Mouse (Mus musculus) myocyte (in vitro differentiated cells): ENCODE results near the gene Surf4. TPM values are rescaled to one million over a fixed set of nuclear protein-coding genes. Genes with fewer than 3 reads are reported as not detected.

ENCODE experiments used
- H3K27me3 ChIP-seq: one replicate; pipeline ENCODE4 v1.6.1; 2011; ENCODE audit not compliant: control insufficient read depth, insufficient read depth, insufficient read length
- H3K36me3 ChIP-seq: one replicate; pipeline ENCODE4 v1.6.1; 2011; ENCODE audit not compliant: control insufficient read depth, insufficient read depth
- H3K4me2 ChIP-seq: one replicate; pipeline ENCODE4 v1.6.1; 2011; ENCODE audit warnings: low read depth, control low read depth
- H3K4me3 ChIP-seq: one replicate; pipeline ENCODE4 v1.5.1; 2011; ENCODE audit warnings: mild to moderate bottlenecking, control low read depth, moderate library complexity
- H3K79me2 ChIP-seq: one replicate; pipeline ENCODE4 v1.6.1; 2011; ENCODE audit not compliant: control insufficient read depth, insufficient read depth
- H3ac ChIP-seq: one replicate; pipeline ENCODE4 v1.6.1; 2011; ENCODE audit not compliant: control insufficient read depth, insufficient read length
- CEBPB ChIP-seq: IDR thresholded peaks from 2 replicates; pipeline ENCODE4 v1.6.1; 2011; ENCODE audit warnings: mild to moderate bottlenecking, moderate library complexity; ENCODE audit not compliant: poor library complexity, insufficient read depth, severe bottlenecking
- E2F4 ChIP-seq: IDR thresholded peaks from one replicate; pipeline ENCODE4 v1.6.1; 2011; ENCODE audit warnings: mild to moderate bottlenecking, control low read depth, moderate library complexity; ENCODE audit not compliant: insufficient read depth
- MAX ChIP-seq: IDR thresholded peaks from one replicate; pipeline ENCODE4 v1.6.1; 2011; ENCODE audit warnings: low read depth, mild to moderate bottlenecking, control low read depth
- MYOD1 ChIP-seq, 3 experiments: IDR thresholded peaks; one replicate each; pipeline ENCODE4 v1.6.1; 2011; ENCODE audit warnings: control low read depth in 2 of 3, low read depth in 2 of 3, mild to moderate bottlenecking in 2 of 3, moderate library complexity in 1 of 3; ENCODE audit not compliant: insufficient read length in 2 of 3, control insufficient read depth in 1 of 3
- MYOG ChIP-seq, 3 experiments: IDR thresholded peaks; one replicate each; pipeline ENCODE4 v1.6.1; 2011; ENCODE audit warnings: control low read depth in 2 of 3, low read depth in 2 of 3, mild to moderate bottlenecking in 2 of 3; ENCODE audit not compliant: insufficient read length in 2 of 3, control insufficient read depth in 1 of 3, insufficient read depth in 1 of 3
- POLR2A ChIP-seq: IDR thresholded peaks from one replicate; pipeline ENCODE4 v1.6.1; 2011; ENCODE audit warnings: low read depth, mild to moderate bottlenecking, control low read depth, moderate library complexity; ENCODE audit not compliant: insufficient read length
- POLR2AphosphoS2 ChIP-seq: IDR thresholded peaks from one replicate; pipeline ENCODE4 v1.6.1; 2011; ENCODE audit warnings: low read depth, control low read depth; ENCODE audit not compliant: insufficient read length
- REST ChIP-seq: IDR thresholded peaks from one replicate; pipeline ENCODE4 v1.6.1; 2011; ENCODE audit warnings: mild to moderate bottlenecking, control low read depth, moderate library complexity; ENCODE audit not compliant: insufficient read depth, insufficient read length
- SRF ChIP-seq: IDR thresholded peaks from one replicate; pipeline ENCODE4 v1.6.1; 2011; ENCODE audit warnings: low read depth; ENCODE audit not compliant: control insufficient read depth, insufficient read length
- TCF12 ChIP-seq: IDR thresholded peaks from one replicate; pipeline ENCODE4 v1.6.1; 2011; ENCODE audit warnings: mild to moderate bottlenecking, control low read depth; ENCODE audit not compliant: poor library complexity, insufficient read depth, severe bottlenecking
- TCF3 ChIP-seq: IDR thresholded peaks from one replicate; pipeline ENCODE4 v1.6.1; 2011; ENCODE audit warnings: low read depth, control low read depth; ENCODE audit not compliant: insufficient read length
- USF1 ChIP-seq: IDR thresholded peaks from one replicate; pipeline ENCODE4 v1.6.1; 2011; ENCODE audit warnings: low read depth, mild to moderate bottlenecking, control low read depth, moderate library complexity
- polyA plus RNA-seq: library from polyadenylated mRNA; unstranded; fragments of >200 nt; fragmentation: generic; extraction: Trizol; gene quantifications from one replicate; pipeline ENCODE4 v1.2.1, GENCODE M21; 2012; ENCODE audit warnings: missing spikeins

Surf4 gene
- polyA plus RNA-seq, 1 experiment, result 173 TPM

DNA sequence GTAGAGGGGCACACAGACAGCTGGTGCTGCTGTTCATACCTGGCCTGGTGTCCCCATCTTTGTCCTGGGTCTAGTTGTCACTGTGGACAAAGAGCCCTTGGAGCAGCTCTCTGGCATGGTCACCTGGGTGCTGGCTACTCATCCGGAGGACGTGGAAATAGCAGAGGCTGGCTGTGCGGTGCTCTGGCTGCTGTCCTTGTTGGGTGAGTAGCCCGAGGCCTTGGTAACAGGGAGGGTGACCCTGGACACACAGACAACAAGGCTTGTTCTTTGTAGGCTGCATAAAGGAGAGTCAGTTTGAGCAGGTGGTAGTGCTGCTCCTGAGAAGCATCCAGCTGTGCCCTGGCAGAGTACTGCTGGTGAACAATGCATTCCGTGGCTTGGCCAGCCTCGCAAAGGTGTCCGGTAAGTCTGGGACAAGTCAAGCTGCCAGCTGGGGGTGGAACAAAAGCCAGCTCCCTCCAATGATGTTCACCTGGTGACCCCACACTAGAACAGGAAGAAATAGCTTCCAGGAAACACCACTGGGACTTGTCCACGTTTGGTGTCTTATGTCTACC, 17.7 kb upstream of the Surf4 start:
- H3K4me3 ChIP-seq, result no peak overlapping the region
- H3K36me3 ChIP-seq, result peaks cover 15% of the 10 kb centered on the region
- TF ChIP-seq MYOD1 (IDR thresholded peaks at IDR 0.05; ENCODE audit: control insufficient read depth in 1 of 3, insufficient read length in 2 of 3, low read depth in 2 of 3), result no peak
- peak; percentile 63 for TF ChIP-seq POLR2AphosphoS2
- no peaks in the 10 kb centered on the region for H3K79me2 ChIP-seq
- no peak overlapping the region for H3K4me2 ChIP-seq
- no peak overlapping the region for H3ac ChIP-seq
- H3K27me3 ChIP-seq, result no peaks in the 10 kb centered on the region

DNA sequence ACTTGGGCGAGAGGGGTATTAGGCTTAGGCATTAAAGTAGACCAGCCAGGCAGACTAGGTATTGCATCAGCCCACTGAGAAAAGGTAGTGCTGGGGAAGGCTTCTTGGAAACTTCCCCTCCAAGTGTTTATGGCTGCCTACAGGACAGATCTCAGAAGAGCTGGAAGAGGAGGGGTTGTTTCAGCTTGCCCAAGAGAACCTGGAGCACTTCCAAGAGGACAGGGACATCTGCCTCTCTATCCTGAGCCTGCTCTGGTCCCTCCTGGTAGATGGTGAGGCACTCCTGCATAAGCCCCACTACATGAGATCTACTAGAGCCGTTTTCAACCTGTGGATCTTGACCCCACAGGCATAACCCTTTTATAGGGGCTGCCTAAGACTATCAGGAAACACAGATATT, 16.7 kb upstream of the Surf4 start:
- no peak overlapping the region for H3K4me3 ChIP-seq
- H3K4me2 ChIP-seq, result no peak overlapping the region
- no peak overlapping the region for H3ac ChIP-seq
- H3K36me3 ChIP-seq, result peaks cover 5% of the 10 kb centered on the region
- H3K79me2 ChIP-seq, result no peaks in the 10 kb centered on the region
- H3K27me3 ChIP-seq, result no peaks in the 10 kb centered on the region
- TF ChIP-seq CEBPB (no peak), POLR2AphosphoS2 (no peak)

- no peak for TF ChIP-seq REST
- TF ChIP-seq TCF12, result no peak
- no peak for TF ChIP-seq CEBPB
- TF ChIP-seq MYOG (IDR thresholded peaks at IDR 0.05; ENCODE audit: control insufficient read depth in 1 of 3, insufficient read depth in 1 of 3, insufficient read length in 2 of 3, low read depth in 2 of 3), result no peak
- no peak for TF ChIP-seq SRF
- TF ChIP-seq POLR2A, result no peak
- TF ChIP-seq MYOD1 (IDR thresholded peaks at IDR 0.05; ENCODE audit: control insufficient read depth in 1 of 3, insufficient read length in 2 of 3, low read depth in 2 of 3), result no peak
- H3ac ChIP-seq, result no peak overlapping the region
- H3K79me2 ChIP-seq, result no peaks in the 10 kb centered on the region
- H3K4me2 ChIP-seq, result no peak overlapping the region
- H3K27me3 ChIP-seq, result peaks cover 14% of the 10 kb centered on the region
- no peak overlapping the region for H3K4me3 ChIP-seq
- H3K36me3 ChIP-seq, result no peaks in the 10 kb centered on the region
Measured at GRCm38 (mm10) chr2:26943253-26943652, 9.5 kb upstream of the Surf4 start.

DNA sequence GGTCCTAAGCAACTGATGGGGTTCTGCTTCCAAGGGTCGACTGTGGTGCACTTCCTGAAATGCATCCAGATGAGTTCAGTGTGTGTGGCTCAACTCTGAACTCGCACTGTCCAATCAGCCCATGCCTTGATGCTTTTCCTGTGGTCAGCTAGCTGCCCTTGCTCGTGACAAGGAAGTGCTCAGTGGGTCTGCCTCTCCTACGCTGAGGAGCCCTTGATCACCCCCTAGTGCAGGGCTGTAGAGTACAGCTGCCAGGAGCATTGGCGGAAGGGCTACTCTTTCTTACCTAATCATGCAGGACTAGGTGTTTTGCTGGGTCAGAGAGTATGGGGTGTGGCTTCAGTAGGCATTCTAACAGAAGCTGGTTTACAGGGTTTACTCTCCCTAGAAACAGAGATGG, 7.8 kb upstream of the Surf4 start:
- H3K36me3 ChIP-seq, result no peaks in the 10 kb centered on the region
- H3ac ChIP-seq, result no peak overlapping the region
- TF ChIP-seq POLR2AphosphoS2 (no peak), E2F4 (no peak), MYOG (IDR thresholded peaks at IDR 0.05; ENCODE audit: control insufficient read depth in 1 of 3, insufficient read depth in 1 of 3, insufficient read length in 2 of 3, low read depth in 2 of 3) (no peak), MYOD1 (IDR thresholded peaks at IDR 0.05; ENCODE audit: control insufficient read depth in 1 of 3, insufficient read length in 2 of 3, low read depth in 2 of 3) (no peak), POLR2A (no peak), MAX (no peak), TCF12 (no peak), USF1 (no peak), REST (no peak), SRF (no peak)
- no peak overlapping the region for H3K4me3 ChIP-seq
- no peak overlapping the region for H3K4me2 ChIP-seq
- H3K27me3 ChIP-seq, result peaks cover 14% of the 10 kb centered on the region
- no peaks in the 10 kb centered on the region for H3K79me2 ChIP-seq

GRCm38 (mm10) chr2:26936425-26936824, 2.7 kb upstream of the Surf4 start:
- Histone ChIP-seq H3ac (no peak overlapping the region), H3K4me2 (no peak overlapping the region), H3K4me3 (no peak overlapping the region), H3K27me3 (peaks cover 11% of the 10 kb centered on the region), H3K36me3 (no peaks in the 10 kb centered on the region), H3K79me2 (peaks cover 11% of the 10 kb centered on the region)
- TF ChIP-seq MYOD1 (IDR thresholded peaks at IDR 0.05; ENCODE audit: control insufficient read depth in 1 of 3, insufficient read length in 2 of 3, low read depth in 2 of 3) (no peak), POLR2AphosphoS2 (no peak), POLR2A (no peak), TCF12 (no peak), SRF (no peak), USF1 (no peak), REST (no peak), MYOG (IDR thresholded peaks at IDR 0.05; ENCODE audit: control insufficient read depth in 1 of 3, insufficient read depth in 1 of 3, insufficient read length in 2 of 3, low read depth in 2 of 3) (no peak), MAX (no peak), E2F4 (no peak), CEBPB (no peak), TCF3 (no peak)

DNA sequence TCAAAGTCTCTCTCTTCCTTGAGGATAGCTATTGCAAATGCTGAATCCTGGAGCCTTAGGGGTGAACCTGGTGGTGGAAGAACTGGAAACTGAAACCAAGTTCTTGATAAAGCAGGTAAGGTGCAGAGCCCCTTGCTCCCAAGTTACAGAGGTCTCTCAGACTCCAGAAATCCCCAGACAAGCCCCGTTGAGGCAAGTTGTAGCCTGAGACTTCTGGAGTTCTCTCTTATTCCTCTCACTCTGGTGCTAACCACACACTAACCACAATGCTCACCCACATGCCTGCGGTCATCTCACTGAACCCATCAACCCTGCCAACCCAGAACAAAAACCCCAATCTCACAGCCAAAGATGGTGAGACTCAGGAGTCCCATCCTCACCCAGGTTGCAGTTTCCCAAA, 1.6 kb upstream of the Surf4 start:
- peaks cover 23% of the 10 kb centered on the region for H3K79me2 ChIP-seq
- no peak overlapping the region for H3K4me3 ChIP-seq
- peaks cover 9% of the 10 kb centered on the region for H3K27me3 ChIP-seq
- H3ac ChIP-seq, result no peak overlapping the region
- no peaks in the 10 kb centered on the region for H3K36me3 ChIP-seq
- no peak for TF ChIP-seq SRF
- TF ChIP-seq REST, result no peak
- TF ChIP-seq MYOD1 (IDR thresholded peaks at IDR 0.05; ENCODE audit: control insufficient read depth in 1 of 3, insufficient read length in 2 of 3, low read depth in 2 of 3), result no peak
- TF ChIP-seq MAX, result no peak
- TF ChIP-seq MYOG (IDR thresholded peaks at IDR 0.05; ENCODE audit: control insufficient read depth in 1 of 3, insufficient read depth in 1 of 3, insufficient read length in 2 of 3, low read depth in 2 of 3), result no peak
- TF ChIP-seq CEBPB, result no peak
- H3K4me2 ChIP-seq, result peak overlapping the region; percentile 42
